Mouse (Mus musculus): ENCODE data around the gene Mpped1. TPM values are rescaled to one million over a fixed set of nuclear protein-coding genes. Genes with fewer than 3 reads are reported as not detected.

The Mpped1 gene
- total RNA-seq (2022): 100 to 1,000 TPM; 164 to 204 (median 185) TPM

DNA sequence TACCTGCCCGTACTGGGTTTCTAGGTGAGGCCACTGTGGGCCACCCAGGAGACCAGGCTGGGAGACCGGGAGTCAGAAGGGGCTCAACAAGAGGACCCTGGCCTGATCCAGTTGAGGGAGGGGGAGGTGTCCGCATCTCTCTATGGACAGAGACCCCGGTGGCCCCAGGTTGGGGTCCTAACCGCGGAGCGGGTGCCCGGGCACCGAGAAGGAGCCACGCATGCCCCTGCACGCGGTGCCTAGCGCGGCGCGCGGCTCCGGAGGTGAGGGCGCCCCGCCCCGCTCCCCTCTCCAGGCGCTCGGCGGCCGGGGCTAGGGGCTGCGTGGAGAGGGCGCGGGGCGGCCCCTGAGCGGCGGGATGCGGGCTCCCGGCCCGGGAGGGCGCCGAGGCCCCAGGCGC is at the start of gene Mpped1:
TSS of gene Mpped1 (plus strand) at position 81 of the 400 bp plus-strand sequence.
- no peak for DNase-seq (ENCODE audit: low spot score in 2 of 2)

DNA sequence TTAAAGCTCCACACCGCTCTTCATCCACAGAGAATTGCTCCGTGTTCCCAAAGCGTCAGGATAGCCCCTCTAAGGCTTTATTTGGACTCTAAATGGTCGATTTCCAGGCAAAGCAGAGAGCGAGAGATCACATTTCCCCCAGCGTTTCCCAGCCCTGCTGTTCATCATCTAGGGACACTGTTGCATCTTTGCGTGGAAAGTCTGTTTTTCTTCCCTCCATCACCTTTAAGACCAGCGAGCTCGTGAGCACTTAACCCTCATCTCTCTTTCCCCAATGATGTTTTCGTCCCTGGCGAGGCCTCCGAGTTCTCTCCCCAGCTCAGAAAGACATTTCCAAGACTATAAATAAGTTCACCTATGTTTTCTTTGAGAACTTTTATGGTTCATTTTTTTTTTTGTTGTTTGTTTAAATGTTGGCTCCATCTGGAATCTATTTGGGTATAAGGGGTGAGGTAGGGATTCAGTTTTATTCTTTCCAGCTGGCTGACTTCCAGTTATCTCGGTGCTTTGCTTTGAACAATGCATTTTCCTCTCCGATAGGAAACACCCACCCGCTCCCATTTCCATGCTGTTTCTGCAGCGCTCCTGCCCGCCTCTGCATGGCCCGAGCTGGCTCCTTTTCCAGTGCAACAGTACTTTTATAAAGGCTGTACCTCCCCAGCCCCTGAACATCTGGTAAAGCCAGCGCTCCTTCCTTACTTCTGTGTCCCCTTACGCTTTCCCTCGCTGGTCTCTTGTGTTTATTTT is 38.4 kb upstream of the Mpped1 start:
- no peak for DNase-seq (ENCODE audit: low spot score in 2 of 2)

DNA sequence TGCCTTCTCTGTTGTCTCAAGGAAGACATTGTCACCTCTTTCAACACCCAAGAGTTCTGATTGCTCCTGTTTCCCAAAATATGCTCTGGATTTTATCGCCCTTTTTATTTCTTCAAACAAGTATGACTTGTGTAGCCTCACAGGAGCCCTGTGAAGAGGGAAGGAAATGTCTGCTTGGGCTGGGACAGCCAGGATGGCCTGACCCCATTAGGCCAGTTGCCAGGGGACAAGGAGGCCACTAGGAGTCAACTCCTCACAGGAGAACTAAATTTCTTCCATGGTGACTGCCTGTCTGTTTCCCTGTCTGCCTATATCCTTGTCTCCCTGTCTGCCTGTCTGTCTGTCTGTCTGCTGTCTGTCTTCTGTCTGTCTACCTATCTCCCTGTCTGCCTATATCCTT is 37.2 kb upstream of the Mpped1 start:
- no peak for DNase-seq (ENCODE audit: low spot score in 2 of 2)

GRCm38 (mm10) chr15:83746311-83746710 is 33.0 kb upstream of the Mpped1 start:
- DNase-seq (ENCODE audit: low spot score in 2 of 2): no peak

DNA sequence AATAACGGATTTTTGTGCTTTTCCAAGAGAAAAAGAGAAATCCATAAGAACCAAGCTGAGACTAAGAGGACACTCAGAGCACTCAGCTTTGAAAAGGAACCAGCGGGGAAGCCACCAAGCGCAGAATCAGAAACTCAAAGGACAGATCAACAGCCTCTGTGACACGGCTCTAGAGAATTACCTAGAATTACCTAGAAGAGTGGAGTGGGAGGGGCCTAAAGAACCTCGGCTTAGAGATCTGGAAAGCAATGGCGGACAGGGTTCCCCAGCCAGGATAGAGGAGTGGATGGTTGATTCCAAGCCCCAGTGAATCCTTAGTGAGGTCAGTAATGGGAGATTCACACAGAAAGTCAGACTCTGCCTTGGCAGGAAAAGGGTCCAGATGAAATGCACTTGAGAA is 30.3 kb upstream of the Mpped1 start:
- DNase-seq (ENCODE audit: low spot score in 2 of 2): no peak

- no peak for DNase-seq (ENCODE audit: low spot score in 2 of 2)
Measured at GRCm38 (mm10) chr15:83749436-83749835, 29.8 kb upstream of the Mpped1 start.

DNA sequence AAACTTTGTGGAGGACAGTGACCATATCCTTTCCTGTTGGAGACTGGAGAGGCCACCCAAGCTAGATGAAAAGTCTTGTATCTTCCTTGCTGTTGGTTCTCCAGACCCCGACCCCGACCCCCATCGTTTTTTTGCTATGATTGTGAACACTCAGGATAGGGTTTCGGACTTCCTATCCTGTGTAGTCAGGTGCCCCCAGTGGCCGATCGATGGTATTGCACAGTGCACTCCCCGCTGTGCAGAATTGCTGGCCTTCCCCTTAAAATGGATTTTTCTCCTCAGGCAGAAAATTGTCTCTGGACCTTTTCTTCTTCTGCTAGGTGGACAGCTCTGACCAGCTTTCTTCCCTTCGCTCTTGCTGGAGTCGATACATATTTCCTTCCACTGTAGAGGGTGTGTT is 22.5 kb upstream of the Mpped1 start:
- DNase-seq (ENCODE audit: low spot score in 2 of 2): no peak

DNA sequence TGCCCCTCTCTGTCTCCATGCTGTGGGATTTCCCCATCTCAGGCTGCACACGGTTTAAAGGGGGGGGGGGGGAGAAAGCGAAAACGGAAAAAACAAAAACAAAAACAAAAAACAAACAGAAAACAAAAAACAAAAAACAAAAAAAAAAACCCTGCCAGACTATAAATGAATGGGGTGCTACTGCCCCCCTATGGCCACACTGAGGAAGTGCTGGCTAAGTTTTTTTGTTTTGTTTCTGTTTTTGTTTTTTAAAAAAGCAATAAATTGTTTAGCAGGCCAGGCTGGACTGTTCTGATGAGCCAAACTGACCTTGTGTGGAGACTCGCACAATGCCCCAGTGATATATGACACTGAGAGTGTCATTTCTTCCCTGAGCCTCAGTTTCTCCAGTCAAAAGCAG is 20.3 kb upstream of the Mpped1 start:
- DNase-seq (ENCODE audit: low spot score in 2 of 2): no peak

DNA sequence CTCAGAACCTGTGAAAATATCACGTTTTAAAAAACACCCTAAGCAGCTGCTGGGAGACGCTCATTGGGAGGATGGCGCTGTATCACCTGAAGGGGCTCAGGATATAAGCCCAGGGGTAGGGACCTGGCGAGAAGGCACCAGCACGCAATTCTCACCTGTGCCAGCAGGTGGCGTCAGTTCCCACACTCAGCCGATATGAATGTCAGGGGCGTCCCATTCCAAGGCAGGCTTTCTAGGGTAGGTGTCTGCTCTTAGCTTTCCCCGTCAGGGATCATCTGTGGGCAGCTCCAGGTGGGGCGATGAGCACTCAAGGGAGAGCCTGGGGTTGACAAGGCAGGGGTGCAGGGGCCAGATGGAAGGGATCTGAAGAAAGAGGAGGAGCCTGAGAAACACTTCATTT is 18.6 kb upstream of the Mpped1 start:
- DNase-seq (ENCODE audit: low spot score in 2 of 2): peak in 1 of 2 experiments; percentile 71

DNA sequence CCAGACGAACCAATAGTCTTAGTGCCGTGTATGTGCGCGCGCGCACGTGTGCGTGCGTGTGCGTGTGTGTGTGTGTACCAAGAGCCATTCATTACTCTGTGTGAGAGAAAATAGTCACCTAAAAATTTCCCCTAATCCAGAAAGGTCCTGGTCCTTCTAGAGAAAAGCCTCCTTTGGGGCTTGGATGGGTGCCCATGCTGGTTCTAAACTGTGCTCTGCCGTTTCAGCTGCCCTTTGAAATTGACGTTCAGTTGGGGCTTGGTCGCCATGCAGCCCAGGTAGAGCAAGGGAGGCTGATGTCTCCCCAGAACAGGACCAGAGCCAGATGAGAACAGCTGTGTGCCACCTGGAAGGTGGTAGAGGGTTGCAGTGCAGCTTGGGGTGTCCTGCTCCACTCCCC is 17.8 kb upstream of the Mpped1 start:
- no peak for DNase-seq (ENCODE audit: low spot score in 2 of 2)

DNA sequence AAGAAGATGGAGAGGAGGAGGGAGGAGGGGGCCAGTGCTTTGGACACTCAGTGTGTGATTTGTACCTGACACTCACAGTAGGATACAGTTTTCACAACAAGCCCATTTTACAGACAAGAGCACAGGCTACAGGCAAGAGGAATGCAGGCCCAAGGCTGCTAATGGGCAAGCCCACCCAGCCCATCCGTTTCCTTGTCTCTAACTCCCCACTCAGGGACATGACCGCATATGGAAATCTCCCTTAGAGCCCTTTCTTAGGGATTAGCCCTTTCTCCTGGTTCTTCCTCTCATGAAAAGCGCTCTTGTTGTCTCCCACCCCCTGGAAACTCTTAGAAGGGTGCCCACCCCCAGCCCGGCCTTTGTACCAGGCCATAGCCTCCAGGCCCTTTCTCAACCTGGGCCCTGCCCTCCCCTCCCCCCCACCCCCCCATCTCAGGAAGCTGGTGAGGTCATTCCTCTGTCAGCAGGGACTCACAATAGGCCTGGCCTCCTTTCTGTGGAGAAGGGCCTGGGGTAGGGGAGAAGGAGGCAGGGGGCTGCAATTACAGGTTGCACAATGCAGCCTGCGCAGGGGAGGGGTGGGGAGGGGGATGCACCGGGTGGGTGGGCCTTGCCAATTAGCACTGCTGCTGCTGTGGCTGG is 13.8 kb upstream of the Mpped1 start:
- DNase-seq (ENCODE audit: low spot score in 2 of 2): no peak

DNA sequence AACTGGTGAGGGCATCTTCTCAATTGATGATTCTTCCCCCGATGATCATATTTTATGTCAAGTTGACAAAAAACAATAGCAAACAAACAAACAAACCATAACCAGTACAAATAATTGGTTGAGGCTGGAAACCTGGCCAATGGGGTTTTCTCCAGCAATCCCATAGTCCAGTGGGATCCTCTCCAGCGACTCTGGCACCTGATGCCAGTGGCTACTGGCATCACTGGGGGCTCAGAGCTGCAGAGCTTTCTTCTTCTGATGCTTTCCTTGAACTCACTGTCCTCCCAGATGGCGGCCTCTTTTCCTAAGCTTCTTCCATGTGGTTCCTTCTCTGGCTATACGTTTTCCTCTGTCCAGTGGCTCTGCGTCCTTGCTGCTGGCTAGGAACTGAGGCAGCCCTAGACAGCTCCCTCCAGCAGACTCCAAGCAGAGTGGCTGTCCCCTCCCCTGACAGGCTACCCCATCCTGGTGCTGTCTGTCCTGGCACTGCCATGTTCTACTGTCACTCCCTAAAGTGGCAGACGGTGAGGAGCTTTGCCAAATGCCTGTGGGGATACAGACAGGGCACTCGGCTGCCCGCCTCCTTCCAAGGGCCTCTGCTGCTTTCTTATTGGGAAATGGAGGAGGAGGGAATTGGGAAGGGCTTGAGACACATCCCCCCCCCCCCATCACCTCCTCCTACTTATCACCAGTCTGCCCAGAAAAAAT is 7.8 kb upstream of the Mpped1 start:
- no peak for DNase-seq (ENCODE audit: low spot score in 2 of 2)

DNA sequence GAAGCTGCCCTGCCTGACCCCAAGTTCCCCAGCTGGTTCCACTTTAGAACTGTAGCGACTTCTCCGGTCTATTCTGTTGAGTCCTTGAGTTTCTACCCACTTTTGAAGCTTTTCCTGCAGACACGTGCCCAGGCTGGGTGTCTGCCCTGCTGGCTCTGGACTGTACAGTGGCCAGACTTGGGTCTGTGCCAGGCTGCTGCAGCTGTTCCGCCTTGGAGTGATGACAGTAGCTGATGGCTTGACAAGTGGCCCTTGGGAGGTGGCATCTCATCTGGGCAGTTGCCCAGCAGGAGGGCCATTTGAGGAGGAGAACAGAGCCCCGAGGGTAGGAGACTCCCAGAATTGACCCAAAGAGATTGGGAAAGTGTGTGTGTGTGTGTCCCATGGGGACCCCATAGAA is 6.8 kb upstream of the Mpped1 start:
- DNase-seq (ENCODE audit: low spot score in 2 of 2): peak in 1 of 2 experiments; percentile 54

DNA sequence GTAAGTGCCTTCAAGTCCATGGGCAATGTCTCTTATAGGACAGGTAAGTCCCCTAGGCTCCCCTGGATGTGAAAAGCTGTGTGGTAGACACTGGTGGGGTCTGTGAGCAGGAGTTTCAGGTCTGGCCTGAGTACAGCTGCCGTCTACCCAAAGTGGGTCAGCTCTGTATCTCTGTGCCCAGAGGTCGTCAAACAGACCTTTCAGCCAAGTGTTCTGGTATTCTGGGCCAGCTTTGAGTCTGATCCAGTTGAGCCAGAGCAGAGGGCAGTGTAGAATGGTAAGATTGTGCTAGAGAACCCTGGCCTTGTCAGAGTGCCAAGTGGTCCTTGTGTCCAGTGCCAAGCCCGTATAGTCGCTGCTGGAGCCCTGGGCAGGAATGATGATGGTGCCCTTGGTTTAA is 6.3 kb upstream of the Mpped1 start:
- peak; percentile 57 to 65 for DNase-seq (ENCODE audit: low spot score in 2 of 2)

DNA sequence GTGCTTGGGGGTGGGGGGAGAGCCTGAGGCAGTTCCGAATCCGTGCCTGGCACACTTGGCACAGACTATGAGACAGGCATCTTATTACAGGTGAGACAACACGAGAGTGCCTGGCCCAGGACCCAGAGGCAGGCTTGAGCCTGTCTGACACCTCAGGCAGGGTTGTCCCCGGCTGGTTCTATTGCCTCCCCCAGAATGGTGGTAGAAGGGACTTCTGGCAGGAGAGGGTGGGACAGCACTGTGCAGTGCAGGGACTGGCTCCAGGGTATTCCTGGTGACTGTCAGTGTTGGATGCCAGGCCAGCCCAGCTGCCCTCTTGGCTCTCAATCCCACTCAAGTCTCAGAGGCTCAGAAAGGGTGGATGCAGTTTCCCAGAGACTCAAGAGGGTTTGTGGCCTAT is 4.3 kb upstream of the Mpped1 start:
- no peak for DNase-seq (ENCODE audit: low spot score in 2 of 2)

DNA sequence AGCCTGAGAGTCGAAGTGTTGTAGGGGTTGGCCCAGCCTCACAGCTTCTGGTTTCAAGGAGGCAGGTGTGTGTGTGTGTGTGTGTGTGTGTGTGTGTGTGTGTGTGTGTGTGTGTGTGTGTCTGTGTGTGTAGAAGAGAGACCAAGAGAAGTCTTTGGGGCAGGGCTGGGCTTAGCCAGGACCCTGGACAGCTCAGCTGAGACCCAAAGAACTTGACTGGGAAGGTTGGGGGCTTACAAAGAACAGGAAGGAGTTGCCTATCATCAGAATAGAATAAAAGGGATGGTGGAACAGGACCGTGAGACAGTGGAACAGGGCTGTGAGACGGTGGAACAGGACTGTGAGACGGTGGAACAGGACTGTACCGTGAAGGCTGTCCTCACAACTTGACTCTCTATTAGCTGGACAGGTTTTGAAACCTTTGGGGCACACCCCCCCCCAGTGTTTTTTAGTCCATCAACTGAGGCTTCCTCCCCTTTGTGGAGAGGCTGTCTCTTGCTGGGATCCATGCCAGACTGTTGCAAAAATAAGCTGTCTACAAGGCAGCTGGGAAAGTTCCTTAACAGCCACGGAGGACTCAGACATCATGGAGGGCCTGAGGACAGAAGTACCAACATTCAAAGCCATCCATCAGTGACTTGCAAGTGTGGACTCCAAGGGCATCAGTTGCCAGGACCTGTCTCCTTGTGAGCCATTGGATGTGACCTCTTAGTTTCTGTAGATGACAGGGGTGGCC is 2.8 kb upstream of the Mpped1 start:
- DNase-seq (ENCODE audit: low spot score in 2 of 2): no peak

- DNase-seq (ENCODE audit: low spot score in 2 of 2): no peak
Measured at GRCm38 (mm10) chr15:83777476-83777875, 1.8 kb upstream of the Mpped1 start.

GRCm38 (mm10) chr15:83779855-83780740 is 831 bp downstream of the Mpped1 start:
- no peak for DNase-seq (ENCODE audit: low spot score in 2 of 2)

- no peak for DNase-seq (ENCODE audit: low spot score in 2 of 2)
Measured at GRCm38 (mm10) chr15:83781304-83781703, 2.0 kb downstream of the Mpped1 start.

- no peak for DNase-seq (ENCODE audit: low spot score in 2 of 2)
Measured at GRCm38 (mm10) chr15:83782284-83782683, 3.0 kb downstream of the Mpped1 start.

GRCm38 (mm10) chr15:83784772-83785171 is 5.5 kb downstream of the Mpped1 start:
- no peak for DNase-seq (ENCODE audit: low spot score in 2 of 2)

Data from layer of hippocampus, adult 8-10 months (tissue).